ENCODE assay signal across 1 mouse cellular context in genomic region chr9:108564131-108564530, GRCm38 (mm10).
A peak's percentile ranks its signal among the peaks of the same experiment; 100 is the strongest.
TF ChIP-seq lines count a peak whose summit lies in the region.

No protein-coding gene starts in this region.

TF ChIP-seq in MEL, 35 proteins besides CTCF, POLR2A, EP300 and RAD21:
- TF ChIP-seq MAZ (IDR thresholded peaks at IDR 0.05; ENCODE audit: low read depth, low read length) (no peak), GATA1 (IDR thresholded peaks at IDR 0.05; ENCODE audit: low read depth, low read length) (peak; percentile 44; the same call in 1 of the 2 replicates), RCOR1 (IDR thresholded peaks at IDR 0.05; ENCODE audit: low read depth, low read length) (no peak), CHD1 (IDR thresholded peaks at IDR 0.05; ENCODE audit: low read depth, low read length) (no peak), USF2 (IDR thresholded peaks at IDR 0.05; ENCODE audit: borderline replicate concordance in 1 of 2, insufficient read depth in 1 of 2, low read depth in 1 of 2, low read length in 2 of 2) (no peak), E2F4 (IDR thresholded peaks at IDR 0.05; ENCODE audit: borderline replicate concordance, low read depth, low read length) (no peak), MAFK (IDR thresholded peaks at IDR 0.05; ENCODE audit: borderline replicate concordance, low read depth, low read length) (no peak), MYB (IDR thresholded peaks at IDR 0.05; ENCODE audit: low read depth, low read length) (no peak), ZKSCAN1 (IDR thresholded peaks at IDR 0.05; ENCODE audit: low read depth, low read length) (no peak), SIN3A (IDR thresholded peaks at IDR 0.05; ENCODE audit: low read length) (0 out of 2 replicates have a peak, but pooled peaks have one; percentile 16), UBTF (IDR thresholded peaks at IDR 0.05; ENCODE audit: borderline replicate concordance, insufficient read depth, low read depth, low read length) (no peak), POLR2AphosphoS2 (IDR thresholded peaks at IDR 0.05; ENCODE audit: low read length) (peak; percentile 82), TCF12 (IDR thresholded peaks at IDR 0.05; ENCODE audit: low read depth, low read length) (no peak), USF1 (IDR thresholded peaks at IDR 0.05; ENCODE audit: low read depth, low read length) (no peak), MYC (IDR thresholded peaks at IDR 0.05; ENCODE audit: low read depth, low read length) (no peak), NRF1 (IDR thresholded peaks at IDR 0.05; ENCODE audit: insufficient read depth, low read depth, low read length, poor library complexity, severe bottlenecking) (no peak), TBP (IDR thresholded peaks at IDR 0.05; ENCODE audit: low read depth, low read length) (no peak), HCFC1 (IDR thresholded peaks at IDR 0.05; ENCODE audit: low read depth, low read length) (no peak), JUND (IDR thresholded peaks at IDR 0.05; ENCODE audit: low read depth, low read length) (no peak), MAX (IDR thresholded peaks at IDR 0.05; ENCODE audit: low read length) (0 out of 2 replicates have a peak, but pooled peaks have one; percentile 27), MXI1 (IDR thresholded peaks at IDR 0.05; ENCODE audit: low read depth, low read length) (0 out of 2 replicates have a peak, but pooled peaks have one; percentile 34), CHD2 (IDR thresholded peaks at IDR 0.05; ENCODE audit: low read length) (no peak), ZC3H11A (IDR thresholded peaks at IDR 0.05; ENCODE audit: low read depth, low read length) (no peak), BHLHE40 (IDR thresholded peaks at IDR 0.05; ENCODE audit: borderline replicate concordance, low read depth, low read length) (no peak), KAT2A (conservative IDR thresholded peaks at IDR 0.05; ENCODE audit: low read depth, low read length) (no peak), NELFE (IDR thresholded peaks at IDR 0.05; ENCODE audit: low read depth, low read length) (no peak), ZMIZ1 (IDR thresholded peaks at IDR 0.05; ENCODE audit: low read depth, low read length) (no peak), ZNF384 (IDR thresholded peaks at IDR 0.05; ENCODE audit: low read depth, low read length) (no peak), POLR2AphosphoS5 (IDR thresholded peaks at IDR 0.05; ENCODE audit: borderline replicate concordance, low read depth, low read length) (no peak), ELF1 (IDR thresholded peaks at IDR 0.05; ENCODE audit: low read depth, low read length) (no peak), TAL1 (IDR thresholded peaks at IDR 0.05; ENCODE audit: low read length) (no peak), GABPA (IDR thresholded peaks at IDR 0.05; ENCODE audit: low read depth, low read length) (no peak), SMC3 (IDR thresholded peaks at IDR 0.05; ENCODE audit: low read depth, low read length) (peak; percentile 11; the same call in 1 of the 2 replicates), ETS1 (IDR thresholded peaks at IDR 0.05; ENCODE audit: low read depth, low read length) (no peak), MEF2A (IDR thresholded peaks at IDR 0.05; ENCODE audit: extremely low read depth, insufficient replicate concordance, low read depth, low read length, poor library complexity, severe bottlenecking) (no peak)
